In the genomic region with DNA sequence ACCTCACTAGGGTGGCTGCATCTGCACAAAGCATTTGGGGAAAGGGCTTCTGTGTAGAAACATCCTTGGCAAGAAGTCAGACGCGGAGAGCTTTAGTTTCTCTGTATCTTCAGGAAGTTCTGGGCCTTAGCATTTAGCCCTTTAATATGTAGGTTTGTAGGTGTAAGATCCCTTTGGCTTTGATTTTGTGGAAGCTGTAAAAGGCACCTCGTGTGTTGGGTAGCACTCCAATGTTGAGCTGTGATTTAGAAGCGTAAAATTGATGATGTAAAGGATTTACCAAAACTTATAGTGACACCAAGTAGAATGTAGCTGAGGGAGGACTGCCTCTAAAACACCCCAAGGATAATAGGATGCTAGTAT, we compare ENCODE assay signal across 9 mouse cellular contexts. TPM values are rescaled to one million over a fixed set of nuclear protein-coding genes. Genes with fewer than 3 reads are reported as not detected.
DNase-seq lines count a peak whose midpoint lies in the region; ATAC-seq and TF ChIP-seq lines count a peak whose summit lies in the region.
"Not testable (repeated sequence)": the region's sequence is repeated elsewhere in the genome, so short reads cannot be mapped to it uniquely, and the experiment has no call there.
"Had no signal": no experiment of that assay in that cellular context is flagged by ENCODE, and none has a peak within 500 bp of the region (broad histone marks: within the 10 kb centered on the region; RNA-seq: fewer than 3 reads in every experiment).

No protein-coding gene starts in this region.

- H3K36me3 ChIP-seq in forebrain, embryonic 15.5 days; heart, postnatal 0 days (replicated peaks; ENCODE audit: control insufficient read depth, insufficient read depth, low read length); kidney, adult 2 months (ENCODE audit: control insufficient read depth, insufficient read depth, low read length); liver, embryonic 11.5 days (ENCODE audit: control insufficient read depth, insufficient read depth, low read length); neural tube, embryonic 14.5 days (ENCODE audit: control insufficient read depth, insufficient read depth, low read length): not testable (repeated sequence)

- H3K4me3 ChIP-seq in cerebellum, adult 2 months (replicated peaks; ENCODE audit: insufficient read depth, low read depth, low read length), result peak overlapping the region; percentile 47
- peak overlapping the region; percentile 45 for H3K4me3 ChIP-seq in forebrain, embryonic 15.5 days
- H3K4me3 ChIP-seq in heart, postnatal 0 days (ENCODE audit: low read depth, low read length), result peak overlapping the region; percentile 41
- peak overlapping the region; percentile 64 for H3K4me3 ChIP-seq in kidney, adult 2 months (ENCODE audit: insufficient read depth, low read depth, low read length)
- peak overlapping the region; percentile 41 for H3K4me3 ChIP-seq in liver, embryonic 11.5 days (ENCODE audit: low read depth, low read length)
- H3K4me3 ChIP-seq in neural tube, embryonic 14.5 days (ENCODE audit: low read depth, low read length), result peak overlapping the region; percentile 34

- peak overlapping the region; percentile 45 for H3K4me2 ChIP-seq in forebrain, embryonic 15.5 days (replicated peaks)
- peak overlapping the region; percentile 45 for H3K4me2 ChIP-seq in heart, postnatal 0 days (ENCODE audit: low read depth, low read length)
- H3K4me2 ChIP-seq in liver, embryonic 11.5 days, result peak overlapping the region; percentile 49
- H3K4me2 ChIP-seq in neural tube, embryonic 14.5 days (ENCODE audit: low read depth, low read length), result peak overlapping the region; percentile 34; the same call in 1 of the 2 replicates

- not testable (repeated sequence) for H3K27me3 ChIP-seq in cerebellum, adult 2 months (ENCODE audit: control insufficient read depth, insufficient read depth, low read length); forebrain, embryonic 15.5 days; heart, postnatal 0 days (ENCODE audit: control insufficient read depth, insufficient read depth, low read length); kidney, adult 2 months (replicated peaks; ENCODE audit: control insufficient read depth, insufficient read depth, low read length); liver, embryonic 11.5 days (replicated peaks; ENCODE audit: control insufficient read depth, insufficient read depth, low read length); neural tube, embryonic 14.5 days (ENCODE audit: control insufficient read depth, insufficient read depth, low read length)

- TF ChIP-seq CTCF in cerebellum, adult 2 months (IDR thresholded peaks at IDR 0.05; ENCODE audit: borderline replicate concordance, insufficient read depth, low read depth, low read length); heart, postnatal 0 days (IDR thresholded peaks at IDR 0.05; ENCODE audit: low read depth); kidney, adult 2 months (conservative IDR thresholded peaks at IDR 0.05; ENCODE audit: insufficient read depth, insufficient read length, low read depth, low read length): not testable (repeated sequence)

- not testable (repeated sequence) for ATAC-seq in forebrain, embryonic 15.5 days (replicated peaks); heart, postnatal 0 days (ENCODE audit: insufficient read depth, low read depth); liver, embryonic 11.5 days (replicated peaks; ENCODE audit: low FRiP score)
- peak; percentile 15 for ATAC-seq in megakaryocyte progenitor cell, adult 5-6 weeks (replicated peaks; ENCODE audit: poor library complexity)
- peak; percentile 25; the same call in 1 of the 2 replicates for ATAC-seq in neural tube, embryonic 14.5 days (ENCODE audit: low read depth)

- TF ChIP-seq POLR2A in cerebellum, adult 2 months (IDR thresholded peaks at IDR 0.05; ENCODE audit: borderline replicate concordance, insufficient read depth, low read length); kidney, adult 2 months (IDR thresholded peaks at IDR 0.05; ENCODE audit: low read depth, low read length): not testable (repeated sequence)

- not testable (repeated sequence) for DNase-seq in cerebellum, adult 2 months; heart, postnatal 0 days (ENCODE audit: low spot score); kidney, adult 2 months; liver, embryonic 11.5 days (ENCODE audit: low spot score)

- H3K9ac ChIP-seq in forebrain, embryonic 15.5 days (replicated peaks), result peak overlapping the region; percentile 38; the same call in 1 of the 2 replicates
- H3K9ac ChIP-seq in heart, postnatal 0 days (replicated peaks; ENCODE audit: low read depth, low read length); liver, embryonic 11.5 days (ENCODE audit: low read depth, low read length): not testable (repeated sequence)
- 0 out of 2 replicates have a peak overlapping the region, but pooled peaks have one; percentile 32 for H3K9ac ChIP-seq in neural tube, embryonic 14.5 days (replicated peaks; ENCODE audit: low read depth, low read length)

- H3K9me3 ChIP-seq in forebrain, embryonic 15.5 days; heart, postnatal 0 days (replicated peaks; ENCODE audit: control insufficient read depth, low read length); liver, embryonic 11.5 days (ENCODE audit: control insufficient read depth, low read length); neural tube, embryonic 14.5 days (ENCODE audit: control insufficient read depth, low read length): not testable (repeated sequence)

- not testable (repeated sequence) for TF ChIP-seq EP300 in heart, postnatal 0 days (IDR thresholded peaks at IDR 0.05; ENCODE audit: low read depth)

- H3K4me1 ChIP-seq in cerebellum, adult 2 months (ENCODE audit: control insufficient read depth, insufficient read depth, low read length); forebrain, embryonic 15.5 days; heart, postnatal 0 days (ENCODE audit: control insufficient read depth, insufficient read depth); kidney, adult 2 months (ENCODE audit: control insufficient read depth, insufficient read depth, low read length); liver, embryonic 11.5 days (replicated peaks; ENCODE audit: control insufficient read depth, insufficient read depth, low read length); neural tube, embryonic 14.5 days (ENCODE audit: control insufficient read depth, insufficient read depth, low read length): not testable (repeated sequence)

- 21% methylated on average over 4 of the region's 4 CpGs for WGBS in cerebellum, adult 2 months
- 27% methylated on average over 4 of the region's 4 CpGs for WGBS in forebrain, embryonic 15.5 days
- WGBS in heart, postnatal 0 days, result 5% methylated on average over 2 of the region's 4 CpGs
- 15% methylated on average over 4 of the region's 4 CpGs for WGBS in kidney, adult 2 months
- 21% methylated on average over 2 of the region's 4 CpGs for WGBS in liver, embryonic 11.5 days
- WGBS in neural tube, embryonic 14.5 days, result 21% methylated on average over 3 of the region's 4 CpGs

- H3K27ac ChIP-seq in cerebellum, adult 2 months (ENCODE audit: insufficient read depth, low read length); heart, postnatal 0 days (ENCODE audit: low read depth); kidney, adult 2 months (ENCODE audit: insufficient read depth, low read depth, low read length); liver, embryonic 11.5 days (ENCODE audit: low read depth, low read length); neural tube, embryonic 14.5 days (ENCODE audit: low read depth, low read length): not testable (repeated sequence)
- H3K27ac ChIP-seq in forebrain, embryonic 15.5 days (replicated peaks), result peak overlapping the region; percentile 48

RNA-seq across cellular contexts. Expression of gene Zfp937, which starts 0.5 kb away (rescaled TPM):
- polyA plus RNA-seq in cerebellum, adult 2 months (2012; rRNA removed), result 2.4 and 2.5 TPM in 2 replicates
- 9.9 and 11.0 TPM in 2 replicates for polyA plus RNA-seq in forebrain, embryonic 15.5 days (2015; fragmentation: Nextera tagmentation; extraction: Ambion mirVana)
- 0.04 and 1.4 TPM in 2 replicates for total RNA-seq in heart, postnatal 0 days (2014; rRNA removed; ENCODE audit: low replicate concordance)
- polyA plus RNA-seq in heart, postnatal 0 days (2015; fragmentation: Nextera tagmentation; extraction: Ambion mirVana), result 1.9 and 2.6 TPM in 2 replicates
- 0.38 and 0.41 TPM in 2 replicates for polyA plus RNA-seq in kidney, adult 2 months (2012; rRNA removed)
- 4.1 and 4.5 TPM in 2 replicates for polyA plus RNA-seq in liver, embryonic 11.5 days (2014; fragmentation: Nextera tagmentation; extraction: Ambion mirVana)
- total RNA-seq in megakaryocyte progenitor cell, adult 5-6 weeks (2015), result 2.1 and 3.5 TPM in 2 replicates
- 1.4 and 2.4 TPM in 2 replicates for total RNA-seq in megakaryocyte progenitor cell, adult 5-6 weeks (2017)
- 11.7 and 13.1 TPM in 2 replicates for polyA plus RNA-seq in neural tube, embryonic 14.5 days (2014; fragmentation: Nextera tagmentation; extraction: Ambion mirVana)

RNA-seq across cellular contexts. Expression of gene Gm14139, which starts 36.8 kb away (rescaled TPM):
- polyA plus RNA-seq in cerebellum, adult 2 months (2012; rRNA removed), result not detected in 2 replicates
- not detected in 2 replicates for polyA plus RNA-seq in forebrain, embryonic 15.5 days (2015; fragmentation: Nextera tagmentation; extraction: Ambion mirVana)
- not detected in 2 replicates for total RNA-seq in heart, postnatal 0 days (2014; rRNA removed; ENCODE audit: low replicate concordance)
- not detected in 2 replicates for polyA plus RNA-seq in heart, postnatal 0 days (2015; fragmentation: Nextera tagmentation; extraction: Ambion mirVana)
- polyA plus RNA-seq in kidney, adult 2 months (2012; rRNA removed), result not detected in 2 replicates
- not detected in 2 replicates for polyA plus RNA-seq in liver, embryonic 11.5 days (2014; fragmentation: Nextera tagmentation; extraction: Ambion mirVana)
- total RNA-seq in megakaryocyte progenitor cell, adult 5-6 weeks (2015), result not detected in 2 replicates
- total RNA-seq in megakaryocyte progenitor cell, adult 5-6 weeks (2017), result not detected in 2 replicates
- not detected in 2 replicates for polyA plus RNA-seq in neural tube, embryonic 14.5 days (2014; fragmentation: Nextera tagmentation; extraction: Ambion mirVana)
- total RNA-seq: layer of hippocampus, postnatal 14 days had no signal

RNA-seq across cellular contexts. Expression of gene Gm21994, which starts 37.0 kb away (rescaled TPM):
- 0.36 and 0.73 TPM in 2 replicates for polyA plus RNA-seq in cerebellum, adult 2 months (2012; rRNA removed)
- 3.9 and 4.9 TPM in 2 replicates for polyA plus RNA-seq in forebrain, embryonic 15.5 days (2015; fragmentation: Nextera tagmentation; extraction: Ambion mirVana)
- total RNA-seq in heart, postnatal 0 days (2014; rRNA removed; ENCODE audit: low replicate concordance), result not detected in 2 replicates
- polyA plus RNA-seq in heart, postnatal 0 days (2015; fragmentation: Nextera tagmentation; extraction: Ambion mirVana), result 1.4 and 1.5 TPM in 2 replicates
- polyA plus RNA-seq in kidney, adult 2 months (2012; rRNA removed), result 0.16 TPM in 1 of 2 replicates, not detected in the other
- polyA plus RNA-seq in liver, embryonic 11.5 days (2014; fragmentation: Nextera tagmentation; extraction: Ambion mirVana), result 2.4 and 3.3 TPM in 2 replicates
- total RNA-seq in megakaryocyte progenitor cell, adult 5-6 weeks (2015), result 6.4 and 6.9 TPM in 2 replicates
- total RNA-seq in megakaryocyte progenitor cell, adult 5-6 weeks (2017), result 3.3 and 5.9 TPM in 2 replicates
- 2.0 and 2.7 TPM in 2 replicates for polyA plus RNA-seq in neural tube, embryonic 14.5 days (2014; fragmentation: Nextera tagmentation; extraction: Ambion mirVana)

RNA-seq across cellular contexts. Expression of gene Gm10770, which starts 38.9 kb away (rescaled TPM):
- polyA plus RNA-seq in cerebellum, adult 2 months (2012; rRNA removed), result not detected in 2 replicates
- polyA plus RNA-seq in forebrain, embryonic 15.5 days (2015; fragmentation: Nextera tagmentation; extraction: Ambion mirVana), result not detected in 2 replicates
- not detected in 2 replicates for total RNA-seq in heart, postnatal 0 days (2014; rRNA removed; ENCODE audit: low replicate concordance)
- not detected in 2 replicates for polyA plus RNA-seq in heart, postnatal 0 days (2015; fragmentation: Nextera tagmentation; extraction: Ambion mirVana)
- not detected in 2 replicates for polyA plus RNA-seq in kidney, adult 2 months (2012; rRNA removed)
- not detected in 2 replicates for polyA plus RNA-seq in liver, embryonic 11.5 days (2014; fragmentation: Nextera tagmentation; extraction: Ambion mirVana)
- total RNA-seq in megakaryocyte progenitor cell, adult 5-6 weeks (2015), result not detected in 2 replicates
- total RNA-seq in megakaryocyte progenitor cell, adult 5-6 weeks (2017), result not detected in 2 replicates
- not detected in 2 replicates for polyA plus RNA-seq in neural tube, embryonic 14.5 days (2014; fragmentation: Nextera tagmentation; extraction: Ambion mirVana)
- total RNA-seq: G1E; layer of hippocampus, postnatal 14 days had no signal
- polyA plus RNA-seq: G1E had no signal

RNA-seq across cellular contexts. Expression of gene Gm14124, which starts 39.0 kb away (rescaled TPM):
- 0.03 TPM in 1 of 2 replicates, not detected in the other for polyA plus RNA-seq in cerebellum, adult 2 months (2012; rRNA removed)
- polyA plus RNA-seq in forebrain, embryonic 15.5 days (2015; fragmentation: Nextera tagmentation; extraction: Ambion mirVana), result not detected in 2 replicates
- not detected in 2 replicates for total RNA-seq in heart, postnatal 0 days (2014; rRNA removed; ENCODE audit: low replicate concordance)
- not detected in 2 replicates for polyA plus RNA-seq in heart, postnatal 0 days (2015; fragmentation: Nextera tagmentation; extraction: Ambion mirVana)
- polyA plus RNA-seq in kidney, adult 2 months (2012; rRNA removed), result not detected in 2 replicates
- not detected in 2 replicates for polyA plus RNA-seq in liver, embryonic 11.5 days (2014; fragmentation: Nextera tagmentation; extraction: Ambion mirVana)
- not detected in 2 replicates for total RNA-seq in megakaryocyte progenitor cell, adult 5-6 weeks (2015)
- total RNA-seq in megakaryocyte progenitor cell, adult 5-6 weeks (2017), result not detected in 2 replicates
- 0.10 and 0.13 TPM in 2 replicates for polyA plus RNA-seq in neural tube, embryonic 14.5 days (2014; fragmentation: Nextera tagmentation; extraction: Ambion mirVana)
- polyA plus RNA-seq: G1E had no signal
